Mouse (Mus musculus): Measurements from ENCODE around the gene Prr3.

- no peak for TF ChIP-seq EP300 (IDR thresholded peaks at IDR 0.05; ENCODE audit: low read depth)
- no peak for TF ChIP-seq CTCF (IDR thresholded peaks at IDR 0.05; ENCODE audit: low read depth)
These were observed 1.7 kb upstream of the Prr3 start for GRCm38 (mm10) chr17:35981776-35982175.

All from liver, embryonic 14.5 days (tissue).